Mouse (Mus musculus) limb, embryonic 12.5 days (tissue): Measurements from ENCODE around the gene Thumpd2. TPM values are rescaled to one million over a fixed set of nuclear protein-coding genes. Genes with fewer than 3 reads are reported as not detected.

Source experiments
- ATAC-seq: fragments of 200-750 bp; cut with Nextera tagmentation; 2 replicates; pipeline ENCODE4 v1.8.0; 2017; ENCODE audit warnings: low read depth, moderate TSS enrichment; ENCODE audit not compliant: insufficient number of reproducible peaks, insufficient read depth, low FRiP score, low TSS enrichment
- H3K27ac ChIP-seq: fragments of 300-500 bp; sonication (generic); 2 replicates; pipeline ENCODE4 v1.5.1; 2016; ENCODE audit warnings: mild to moderate bottlenecking, moderate library complexity
- H3K27me3 ChIP-seq: fragments of 300-500 bp; sonication (generic); 2 replicates; pipeline ENCODE4 v1.6.1; 2016; ENCODE audit warnings: mild to moderate bottlenecking, moderate library complexity
- H3K36me3 ChIP-seq: fragments of 300-500 bp; sonication (generic); 2 replicates; pipeline ENCODE4 v1.6.1; 2016; ENCODE audit warnings: mild to moderate bottlenecking, moderate library complexity
- H3K4me1 ChIP-seq: fragments of 300-500 bp; sonication (generic); replicated peaks from 2 replicates; pipeline ENCODE4 v1.6.1; 2016
- H3K4me2 ChIP-seq: fragments of 300-500 bp; sonication (generic); 2 replicates; pipeline ENCODE4 v1.6.1; 2016; ENCODE audit warnings: mild to moderate bottlenecking, moderate library complexity
- H3K4me3 ChIP-seq: fragments of 300-500 bp; sonication (generic); replicated peaks from 2 replicates; pipeline ENCODE4 v1.5.1; 2016; ENCODE audit warnings: mild to moderate bottlenecking
- H3K9ac ChIP-seq: fragments of 300-500 bp; sonication (generic); replicated peaks from 2 replicates; pipeline ENCODE4 v1.6.1; 2016; ENCODE audit warnings: mild to moderate bottlenecking, moderate library complexity
- H3K9me3 ChIP-seq: fragments of 300-500 bp; sonication (generic); 2 replicates; pipeline ENCODE4 v1.6.1; 2016; ENCODE audit warnings: mild to moderate bottlenecking, moderate library complexity
- WGBS: fragments of 180-500 bp; shearing (Covaris S2); methylation state at CpG from one replicate; pipeline ENCODE4 v1.1.7; 2016; 5-methylcytosine and 5-hydroxymethylcytosine counted together
- polyA plus RNA-seq: library from polyadenylated mRNA; unstranded; fragments of >200 nt; fragmentation: Nextera tagmentation; extraction: Ambion mirVana; gene quantifications from 2 replicates; pipeline ENCODE4 v1.2.1, GENCODE M21; 2016

The Thumpd2 gene
- polyA plus RNA-seq, 1 experiment from 2014 or later, result 17.0 TPM

DNA sequence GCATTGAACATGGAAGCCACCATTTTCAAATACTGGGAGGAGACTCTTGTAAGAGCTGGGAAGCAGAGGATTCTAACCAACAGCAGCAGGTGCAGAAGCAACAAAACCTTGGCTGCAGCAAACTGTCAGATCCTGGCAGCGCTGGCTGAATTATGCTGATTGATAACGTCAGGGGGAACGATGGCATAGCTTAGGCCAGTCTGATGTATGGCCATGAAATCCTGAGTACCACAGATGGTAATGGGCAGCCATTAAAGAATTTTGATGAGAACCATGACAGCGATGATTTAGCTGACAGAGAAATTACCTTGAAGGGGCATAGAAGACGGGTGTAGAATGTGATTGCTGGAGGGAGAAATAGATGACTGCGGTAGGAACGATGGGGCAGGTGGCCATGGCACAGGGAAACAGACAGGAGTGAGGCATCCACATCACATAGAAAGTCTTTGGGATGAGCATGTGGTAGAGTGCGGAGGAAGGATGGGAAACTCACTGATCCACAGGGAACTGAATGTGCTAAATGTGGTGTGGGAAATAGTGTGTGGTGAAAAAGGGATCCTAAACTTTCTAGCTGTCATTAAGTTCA is 8.0 kb downstream of the Thumpd2 start:
- peaks cover 44% of the 10 kb centered on the region for H3K36me3 ChIP-seq
- no peaks in the 10 kb centered on the region for H3K27me3 ChIP-seq
- H3K9ac ChIP-seq, result no peak overlapping the region
- H3K9me3 ChIP-seq, result no peaks in the 10 kb centered on the region
- WGBS, result 82% methylated on average over 8 of the region's 8 CpGs
- 0 out of 2 replicates have a peak, but pooled peaks cover 3% of the 10 kb centered on the region for H3K4me1 ChIP-seq
- no peak overlapping the region for H3K4me2 ChIP-seq
- no peak for ATAC-seq
- no peak overlapping the region for H3K4me3 ChIP-seq
- no peak overlapping the region for H3K27ac ChIP-seq

DNA sequence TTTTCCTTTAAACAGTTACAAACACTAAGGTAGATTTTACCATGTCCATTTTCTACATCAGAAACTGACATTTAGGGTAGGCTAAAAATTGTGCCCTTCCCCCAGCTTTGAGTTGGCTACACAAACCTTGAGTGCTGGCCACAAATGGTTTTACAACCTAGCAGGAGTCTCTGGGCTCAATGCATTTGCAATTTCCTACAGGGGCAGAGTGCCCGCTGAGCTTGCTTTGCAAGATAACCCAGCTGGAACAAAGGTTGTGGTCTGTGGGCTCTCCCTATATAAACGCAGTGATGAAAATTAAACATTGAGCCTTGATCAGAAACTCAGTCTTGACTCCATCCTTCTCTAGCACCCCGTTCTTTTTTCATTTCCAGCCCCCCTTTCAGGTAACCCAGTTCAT is 8.8 kb downstream of the Thumpd2 start:
- Histone ChIP-seq H3K27me3 (no peaks in the 10 kb centered on the region), H3K4me1 (0 out of 2 replicates have a peak, but pooled peaks cover 3% of the 10 kb centered on the region), H3K4me3 (no peak overlapping the region), H3K27ac (no peak overlapping the region), H3K9ac (no peak overlapping the region), H3K4me2 (no peak overlapping the region), H3K36me3 (peaks cover 43% of the 10 kb centered on the region), H3K9me3 (no peaks in the 10 kb centered on the region)
- no peak for ATAC-seq
- 62% methylated on average over 3 of the region's 3 CpGs for WGBS

DNA sequence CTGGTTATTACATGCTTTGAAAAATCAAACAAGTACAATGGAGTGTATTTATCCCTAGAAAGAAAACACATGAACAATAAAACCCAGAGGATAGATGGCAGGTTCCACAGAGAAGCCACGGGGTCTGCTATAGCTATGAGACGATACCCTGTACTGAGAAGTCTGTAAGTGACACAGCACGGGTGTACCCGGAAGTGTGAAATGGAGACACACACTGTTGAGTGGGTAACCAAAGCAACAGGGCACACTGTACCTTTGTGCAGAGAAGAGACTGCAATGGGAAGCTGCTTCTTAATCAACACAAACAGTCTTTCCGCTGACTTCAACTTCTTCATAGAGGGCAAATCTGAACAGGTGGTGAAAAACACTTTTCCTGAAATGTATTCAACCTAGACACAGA is 9.4 kb downstream of the Thumpd2 start:
- Histone ChIP-seq H3K27me3 (no peaks in the 10 kb centered on the region), H3K9me3 (no peaks in the 10 kb centered on the region), H3K36me3 (peaks cover 44% of the 10 kb centered on the region), H3K4me2 (no peak overlapping the region), H3K4me1 (0 out of 2 replicates have a peak, but pooled peaks cover 3% of the 10 kb centered on the region), H3K9ac (no peak overlapping the region), H3K4me3 (no peak overlapping the region), H3K27ac (no peak overlapping the region)
- 86% methylated on average over 5 of the region's 5 CpGs for WGBS
- ATAC-seq, result no peak

DNA sequence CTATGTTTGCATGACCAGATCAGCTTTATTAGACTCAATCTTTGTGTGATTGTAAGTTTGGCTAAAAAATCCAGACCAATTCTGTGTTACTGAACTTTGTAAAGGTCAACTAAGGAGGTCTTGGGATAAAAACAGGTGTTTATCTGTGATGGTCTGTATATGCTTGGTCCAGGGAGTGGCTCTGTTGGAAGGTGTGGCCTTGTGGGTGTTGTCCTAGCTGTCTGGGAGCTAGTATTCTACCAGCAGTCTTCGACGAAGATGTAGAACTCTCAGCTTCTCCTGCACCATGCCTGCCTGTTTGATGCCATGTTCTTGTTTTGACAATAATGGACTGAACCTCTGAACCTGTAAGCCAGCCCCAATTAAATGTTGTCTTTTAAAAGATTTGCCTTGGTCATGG is 11.6 kb downstream of the Thumpd2 start:
- Histone ChIP-seq H3K27ac (no peak overlapping the region), H3K9me3 (no peaks in the 10 kb centered on the region), H3K4me1 (peaks cover 4% of the 10 kb centered on the region), H3K9ac (no peak overlapping the region), H3K36me3 (peaks cover 56% of the 10 kb centered on the region), H3K4me2 (no peak overlapping the region), H3K27me3 (no peaks in the 10 kb centered on the region), H3K4me3 (no peak overlapping the region)
- no peak for ATAC-seq
- 89% methylated on average over 2 of the region's 2 CpGs for WGBS

DNA sequence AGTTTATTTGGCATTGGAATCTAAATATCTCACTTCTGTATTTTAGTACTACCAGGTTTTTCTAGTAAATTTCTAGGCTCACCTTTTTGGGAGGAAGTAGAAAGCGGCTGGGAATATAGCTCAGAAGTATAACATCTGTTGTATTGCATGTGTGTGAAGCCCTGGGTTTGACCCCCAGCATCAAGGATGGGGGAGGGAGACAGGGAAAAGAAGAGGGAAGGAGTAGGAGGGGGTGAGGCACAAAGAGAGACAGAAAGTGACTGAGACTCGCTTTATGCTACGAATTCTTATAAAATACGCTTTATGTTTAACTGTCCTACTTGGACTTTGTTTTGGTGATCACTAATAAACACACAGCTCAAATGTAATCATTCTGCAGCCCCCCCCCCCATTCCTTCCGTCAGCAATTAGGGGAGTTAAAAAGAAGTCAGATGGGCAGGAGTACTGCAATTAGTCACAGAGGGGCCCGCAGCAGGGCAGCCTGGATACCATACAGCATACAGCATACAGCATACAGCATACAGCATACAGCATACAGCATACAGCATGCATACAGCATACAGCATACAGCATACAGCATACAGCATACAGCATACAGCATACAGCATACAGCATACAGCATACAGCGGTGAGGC is 16.8 kb downstream of the Thumpd2 start:
- no peaks in the 10 kb centered on the region for H3K9me3 ChIP-seq
- WGBS, result 67% methylated on average over 7 of the region's 7 CpGs
- H3K4me1 ChIP-seq, result peaks cover 7% of the 10 kb centered on the region
- peaks cover 60% of the 10 kb centered on the region for H3K36me3 ChIP-seq
- no peak overlapping the region for H3K4me2 ChIP-seq
- no peak overlapping the region for H3K9ac ChIP-seq
- H3K4me3 ChIP-seq, result no peak overlapping the region
- ATAC-seq, result no peak
- no peaks in the 10 kb centered on the region for H3K27me3 ChIP-seq
- no peak overlapping the region for H3K27ac ChIP-seq

DNA sequence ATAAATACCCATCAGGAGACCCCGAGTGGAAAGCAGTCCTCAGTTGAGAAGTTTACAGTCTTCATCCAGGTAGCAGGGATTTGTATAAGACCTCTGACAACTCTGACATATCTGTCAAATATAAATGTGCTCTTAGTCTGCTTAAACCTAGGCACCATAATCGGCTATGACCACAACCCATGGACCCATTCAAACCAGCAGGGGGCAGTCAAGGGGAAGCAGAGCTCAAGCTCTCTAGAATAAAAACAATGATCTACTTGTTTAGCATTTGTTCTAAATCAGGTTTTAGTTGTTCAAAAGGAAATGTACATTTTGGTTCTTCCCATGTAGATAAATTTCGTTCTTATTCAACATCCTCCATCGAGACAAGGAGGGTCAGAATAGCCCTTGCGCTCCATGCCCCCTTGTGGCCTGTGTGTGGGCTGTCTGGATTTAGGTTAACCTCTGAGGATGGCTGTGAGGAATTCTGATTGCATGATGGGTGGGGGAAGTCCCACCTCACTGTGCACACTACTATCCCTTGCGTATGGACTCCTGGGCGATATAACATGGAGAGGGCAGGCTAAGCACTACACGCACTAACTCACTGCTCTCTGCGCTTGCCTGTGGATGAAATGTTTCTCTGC is 19.2 kb downstream of the Thumpd2 start:
- H3K4me3 ChIP-seq, result no peak overlapping the region
- no peaks in the 10 kb centered on the region for H3K9me3 ChIP-seq
- 90% methylated on average over 9 of the region's 9 CpGs for WGBS
- H3K36me3 ChIP-seq, result peaks cover 63% of the 10 kb centered on the region
- H3K4me2 ChIP-seq, result no peak overlapping the region
- H3K27ac ChIP-seq, result no peak overlapping the region
- ATAC-seq, result no peak
- peaks cover 7% of the 10 kb centered on the region for H3K4me1 ChIP-seq
- no peaks in the 10 kb centered on the region for H3K27me3 ChIP-seq
- no peak overlapping the region for H3K9ac ChIP-seq

DNA sequence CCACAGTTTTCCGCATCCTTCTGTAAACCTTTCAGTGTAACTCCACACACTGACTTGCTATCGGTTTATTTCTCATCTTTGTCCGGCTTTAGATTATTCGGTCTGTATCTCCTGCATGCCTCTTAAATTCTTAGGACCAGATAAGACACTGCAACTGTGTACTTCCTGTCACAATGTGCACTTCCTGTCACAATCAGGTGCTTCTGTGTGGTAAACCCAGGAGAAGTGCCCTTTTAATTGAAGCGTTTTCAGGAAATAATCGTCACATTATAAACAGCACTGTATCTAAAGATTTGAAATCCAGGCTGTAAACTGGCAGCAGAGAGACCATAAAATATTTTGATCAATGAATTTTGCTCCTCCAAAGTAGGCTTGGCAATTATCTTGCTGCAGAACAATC is 19.8 kb downstream of the Thumpd2 start:
- ATAC-seq, result no peak
- Histone ChIP-seq H3K9me3 (no peaks in the 10 kb centered on the region), H3K4me1 (peaks cover 7% of the 10 kb centered on the region), H3K4me2 (no peak overlapping the region), H3K9ac (no peak overlapping the region), H3K27me3 (no peaks in the 10 kb centered on the region), H3K27ac (no peak overlapping the region), H3K36me3 (peaks cover 61% of the 10 kb centered on the region), H3K4me3 (no peak overlapping the region)
- WGBS, result 91% methylated on average over 6 of the region's 6 CpGs

DNA sequence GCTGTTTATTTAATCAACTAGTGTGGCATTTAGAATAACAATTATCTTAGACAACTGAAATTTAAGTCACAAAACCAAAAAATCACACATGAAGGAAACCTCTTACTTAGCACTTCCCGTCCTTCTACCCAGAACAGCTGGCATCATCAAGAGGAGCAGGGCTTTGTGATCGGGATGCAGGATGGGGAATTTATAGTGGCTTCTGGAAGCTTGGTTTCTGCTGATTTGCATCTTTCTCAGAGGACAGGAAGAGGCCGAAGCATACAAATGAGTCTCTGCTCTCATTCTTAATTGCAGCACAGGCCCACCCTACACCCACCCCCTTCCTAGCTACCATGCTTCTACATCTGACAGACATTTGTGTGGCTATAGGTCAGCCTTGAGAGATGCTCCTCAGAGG is 20.5 kb downstream of the Thumpd2 start:
- Histone ChIP-seq H3K9me3 (no peaks in the 10 kb centered on the region), H3K4me3 (no peak overlapping the region), H3K36me3 (peaks cover 63% of the 10 kb centered on the region), H3K27me3 (no peaks in the 10 kb centered on the region), H3K4me2 (no peak overlapping the region), H3K4me1 (peaks cover 7% of the 10 kb centered on the region), H3K27ac (no peak overlapping the region), H3K9ac (no peak overlapping the region)
- WGBS, result 91% methylated on average over 3 of the region's 3 CpGs
- ATAC-seq, result no peak

DNA sequence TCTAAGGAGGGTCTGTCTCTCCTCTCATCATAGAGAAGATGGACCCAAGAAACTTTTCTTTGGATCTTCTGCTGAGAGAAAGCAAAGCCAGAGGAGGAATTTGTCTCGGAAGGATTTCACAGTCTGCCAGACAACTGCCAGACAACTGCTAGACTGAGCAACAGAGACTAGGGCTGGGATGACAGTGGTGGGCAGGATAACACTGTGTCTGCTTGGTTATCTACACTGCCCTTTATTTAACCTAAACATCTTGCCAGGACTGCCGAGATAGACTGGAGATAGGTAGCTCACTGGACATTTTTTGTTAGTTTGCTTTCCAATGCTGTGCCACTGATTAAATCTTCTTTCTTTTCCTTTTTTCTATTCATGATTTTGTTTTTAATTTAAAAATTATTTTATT is 23.2 kb downstream of the Thumpd2 start:
- Histone ChIP-seq H3K4me3 (no peak overlapping the region), H3K9ac (no peak overlapping the region), H3K4me2 (no peak overlapping the region), H3K27ac (no peak overlapping the region), H3K4me1 (no peaks in the 10 kb centered on the region), H3K27me3 (no peaks in the 10 kb centered on the region), H3K36me3 (peaks cover 74% of the 10 kb centered on the region), H3K9me3 (no peaks in the 10 kb centered on the region)
- 92% methylated on average over 2 of the region's 2 CpGs for WGBS
- ATAC-seq, result no peak

DNA sequence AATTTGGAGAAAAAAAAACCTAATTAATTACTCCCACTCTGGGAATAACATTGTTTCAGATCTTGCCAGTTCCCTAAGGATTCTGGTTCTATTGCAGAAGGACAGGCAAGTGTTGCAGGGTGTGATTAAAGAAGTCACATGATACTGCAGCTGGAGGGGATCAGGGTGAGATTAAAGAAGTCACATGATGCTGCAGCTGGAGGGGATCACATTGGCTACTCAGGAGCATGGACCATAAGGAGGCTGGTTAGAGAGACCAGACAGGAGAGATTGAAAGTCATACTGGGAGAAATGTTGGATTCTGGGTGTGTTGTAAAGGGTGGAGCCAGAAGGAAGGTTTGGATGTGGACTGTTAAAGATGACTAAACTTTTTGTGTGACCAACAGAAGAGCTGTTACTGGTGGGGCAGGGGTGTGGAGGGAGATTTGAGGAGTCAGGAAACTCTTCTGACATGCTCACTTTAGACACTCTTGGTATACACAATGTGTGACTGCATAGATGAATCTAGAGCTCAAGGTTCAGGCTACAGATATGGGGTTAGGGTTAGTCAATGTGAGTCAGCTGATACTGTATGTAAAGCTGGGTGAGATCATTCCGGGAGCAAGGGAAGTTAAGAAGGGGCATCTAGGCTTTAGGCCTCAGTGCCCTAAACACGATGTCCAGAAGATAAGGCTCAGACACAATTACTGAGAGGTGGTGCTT is 26.0 kb downstream of the Thumpd2 start:
- no peak for ATAC-seq
- H3K27ac ChIP-seq, result no peak overlapping the region
- H3K9me3 ChIP-seq, result no peaks in the 10 kb centered on the region
- no peak overlapping the region for H3K4me3 ChIP-seq
- no peaks in the 10 kb centered on the region for H3K27me3 ChIP-seq
- H3K9ac ChIP-seq, result no peak overlapping the region
- H3K4me2 ChIP-seq, result no peak overlapping the region
- peaks cover 84% of the 10 kb centered on the region for H3K36me3 ChIP-seq
- 89% methylated on average over 2 of the region's 2 CpGs for WGBS
- no peaks in the 10 kb centered on the region for H3K4me1 ChIP-seq

DNA sequence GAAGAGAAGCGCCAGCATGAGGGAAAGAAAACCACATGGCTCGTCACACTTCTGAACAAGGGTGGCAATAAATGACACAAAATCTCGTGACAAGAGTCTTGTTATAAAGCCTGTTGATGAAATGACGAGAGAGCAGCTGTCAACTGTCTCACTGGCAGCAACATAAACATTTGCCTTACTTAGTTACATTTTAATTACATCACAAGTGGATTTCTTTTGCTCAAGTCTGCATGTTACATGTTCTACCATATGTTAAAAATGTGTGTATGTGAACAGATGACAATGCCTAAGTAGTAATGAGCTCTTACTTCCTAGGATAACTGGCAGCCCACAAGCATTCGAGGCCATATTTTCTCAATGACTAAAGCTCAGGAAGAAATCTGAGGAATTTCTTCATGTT is 29.5 kb downstream of the Thumpd2 start:
- WGBS, result 78% methylated on average over 5 of the region's 5 CpGs
- no peaks in the 10 kb centered on the region for H3K9me3 ChIP-seq

More for the DNA sequence above, 29.5 kb downstream of the Thumpd2 start:
- no peak for ATAC-seq
- no peak overlapping the region for H3K27ac ChIP-seq
- H3K4me1 ChIP-seq, result no peaks in the 10 kb centered on the region
- H3K4me2 ChIP-seq, result no peak overlapping the region
- H3K4me3 ChIP-seq, result no peak overlapping the region
- peaks cover 74% of the 10 kb centered on the region for H3K36me3 ChIP-seq
- H3K27me3 ChIP-seq, result no peaks in the 10 kb centered on the region
- no peak overlapping the region for H3K9ac ChIP-seq
